Mouse (Mus musculus) subcutaneous adipose tissue, adult 2 months (tissue): ENCODE results near the gene Pdf. TPM values are rescaled to one million over a fixed set of nuclear protein-coding genes. Genes with fewer than 3 reads are reported as not detected.

Source experiments
- polyA plus RNA-seq: library from polyadenylated mRNA; depleted of rRNA; stranded (reverse); fragments of >200 nt; gene quantifications from 2 replicates; pipeline ENCODE4 v1.2.3, GENCODE M21; 2012; ENCODE audit warnings: low replicate concordance; rRNA removed

The Pdf gene
- polyA plus RNA-seq = 38.4 and 42.4 TPM in 2 replicates

DNA sequence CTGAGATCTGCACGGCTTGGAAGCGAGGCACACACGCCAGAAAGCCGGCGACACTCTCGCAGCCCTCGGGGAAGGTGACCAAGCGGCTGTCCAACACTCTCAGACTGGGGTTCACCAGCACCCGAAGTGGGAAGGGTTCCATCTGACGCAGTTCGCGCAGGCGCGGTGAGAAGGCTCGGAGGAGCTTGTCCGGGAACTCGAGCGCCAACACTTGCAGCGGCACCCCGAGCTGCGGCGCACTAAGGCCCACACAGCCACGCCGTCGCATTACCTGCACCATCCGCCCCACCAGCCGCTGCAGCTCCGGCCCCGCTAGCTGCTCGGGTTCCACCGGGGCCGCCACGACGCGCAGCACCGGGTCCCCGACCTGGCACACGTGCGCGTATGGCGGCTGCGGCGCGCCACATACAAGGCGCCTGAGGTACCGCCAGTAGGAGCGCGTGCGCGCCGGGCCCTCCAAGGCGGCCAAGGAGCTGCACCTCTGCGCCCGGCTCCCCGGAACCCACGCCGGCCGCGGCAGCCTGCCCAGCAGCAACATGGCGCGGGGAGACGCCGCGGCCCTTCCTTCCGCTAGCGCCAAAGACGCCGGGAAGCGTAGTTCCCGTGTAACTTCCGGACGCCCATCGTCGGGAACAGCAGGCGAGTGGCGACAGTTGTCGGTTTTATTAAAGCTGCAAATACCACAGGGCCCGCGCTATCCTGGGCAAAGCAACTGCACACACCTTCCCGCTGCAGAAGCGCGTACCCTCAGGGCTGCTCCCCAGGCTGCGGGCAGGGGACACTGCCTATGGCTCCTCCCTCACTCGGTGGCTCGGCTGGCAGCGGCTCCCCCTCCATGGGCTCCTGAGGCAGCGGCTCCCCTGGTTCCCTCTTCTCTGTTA lies at the start of gene Pdf:
Gene Pdf, minus strand, starts transcription at position 554 of the 881 bp plus-strand sequence.

DNA sequence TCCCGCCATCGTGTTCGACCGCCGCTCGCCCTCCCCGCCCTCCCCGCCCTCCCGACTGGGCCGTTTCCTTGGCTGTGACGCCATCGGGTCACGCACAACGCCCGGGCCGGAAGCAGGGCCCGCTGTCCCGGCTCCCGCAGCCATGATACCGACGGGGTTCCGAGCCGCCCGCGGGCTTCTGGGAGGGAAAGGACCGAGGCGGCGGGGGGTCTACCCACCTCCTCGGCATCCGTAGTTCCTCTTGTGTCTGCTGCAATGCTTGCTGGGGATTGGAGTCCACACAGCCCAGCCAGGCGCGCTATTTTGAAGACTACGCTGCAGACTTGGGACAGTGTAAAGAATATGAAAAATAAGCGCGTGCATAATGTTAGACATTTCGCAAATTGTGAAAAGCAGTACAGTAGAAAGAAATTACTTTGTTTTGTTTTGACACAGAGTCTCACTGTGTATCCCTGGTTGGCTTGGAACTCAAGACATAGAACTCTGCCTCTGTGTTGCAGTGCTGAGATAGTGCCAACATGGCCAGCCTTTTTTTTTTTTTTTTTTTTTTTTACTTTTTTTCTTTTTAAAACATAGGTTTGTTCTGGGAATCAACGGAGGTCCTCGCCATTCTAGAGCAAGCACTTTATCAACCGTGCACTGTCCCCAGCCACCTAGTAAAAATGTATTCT lies 48.1 kb upstream of the Pdf start, which contains the start of gene Terf2:
Gene Terf2, minus strand, starts transcription at position 182 of the 671 bp plus-strand sequence.

DNA sequence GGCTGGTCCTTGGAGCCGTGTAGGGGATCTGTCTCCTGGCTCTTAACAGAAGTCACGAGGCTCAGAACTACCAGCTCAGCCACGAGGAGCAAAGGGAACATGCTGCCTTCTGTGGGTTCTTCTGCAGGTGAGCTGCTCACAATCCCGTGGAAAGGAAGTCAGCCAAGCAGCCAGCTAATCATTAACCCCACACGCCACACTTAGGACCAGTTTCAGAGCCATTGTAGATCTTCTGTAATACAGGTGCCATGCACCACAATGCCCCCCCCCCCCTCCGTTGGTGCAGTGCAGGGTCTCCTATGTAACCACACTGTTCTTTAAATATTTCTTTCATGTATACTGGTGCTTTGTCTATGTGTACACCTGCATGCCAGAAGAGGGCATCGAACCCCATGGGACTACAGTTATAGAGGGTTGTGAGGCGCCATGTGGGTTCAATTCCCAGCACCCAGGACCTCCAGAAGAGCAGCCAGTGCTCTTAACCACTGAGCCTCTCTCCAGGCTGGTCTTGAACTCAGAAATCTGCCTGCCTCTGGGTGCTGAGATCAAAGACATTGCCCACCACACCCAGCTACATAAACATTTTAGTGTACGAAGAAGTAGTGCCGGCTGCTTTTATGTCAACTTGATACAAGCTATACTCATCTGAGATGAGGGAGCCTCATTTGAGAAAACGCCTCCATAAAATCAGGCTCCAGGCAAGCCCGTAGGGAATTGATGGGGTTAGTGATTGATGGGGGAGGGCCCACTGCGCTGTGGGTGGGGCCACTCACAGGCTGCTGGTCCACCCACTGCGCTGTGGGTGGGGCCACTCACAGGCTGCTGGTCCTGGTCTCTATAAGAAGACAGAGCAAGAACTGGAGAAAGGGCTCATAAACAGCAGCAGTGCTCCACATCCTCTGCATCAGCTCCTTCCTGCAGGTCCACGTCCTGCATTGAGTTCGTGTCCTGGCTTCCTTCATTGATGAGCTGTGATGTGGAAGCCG lies 17.4 kb upstream of the Pdf start, which contains the start of gene Tmed6:
Gene Tmed6, minus strand, starts transcription at position 134 of the 986 bp plus-strand sequence.

DNA sequence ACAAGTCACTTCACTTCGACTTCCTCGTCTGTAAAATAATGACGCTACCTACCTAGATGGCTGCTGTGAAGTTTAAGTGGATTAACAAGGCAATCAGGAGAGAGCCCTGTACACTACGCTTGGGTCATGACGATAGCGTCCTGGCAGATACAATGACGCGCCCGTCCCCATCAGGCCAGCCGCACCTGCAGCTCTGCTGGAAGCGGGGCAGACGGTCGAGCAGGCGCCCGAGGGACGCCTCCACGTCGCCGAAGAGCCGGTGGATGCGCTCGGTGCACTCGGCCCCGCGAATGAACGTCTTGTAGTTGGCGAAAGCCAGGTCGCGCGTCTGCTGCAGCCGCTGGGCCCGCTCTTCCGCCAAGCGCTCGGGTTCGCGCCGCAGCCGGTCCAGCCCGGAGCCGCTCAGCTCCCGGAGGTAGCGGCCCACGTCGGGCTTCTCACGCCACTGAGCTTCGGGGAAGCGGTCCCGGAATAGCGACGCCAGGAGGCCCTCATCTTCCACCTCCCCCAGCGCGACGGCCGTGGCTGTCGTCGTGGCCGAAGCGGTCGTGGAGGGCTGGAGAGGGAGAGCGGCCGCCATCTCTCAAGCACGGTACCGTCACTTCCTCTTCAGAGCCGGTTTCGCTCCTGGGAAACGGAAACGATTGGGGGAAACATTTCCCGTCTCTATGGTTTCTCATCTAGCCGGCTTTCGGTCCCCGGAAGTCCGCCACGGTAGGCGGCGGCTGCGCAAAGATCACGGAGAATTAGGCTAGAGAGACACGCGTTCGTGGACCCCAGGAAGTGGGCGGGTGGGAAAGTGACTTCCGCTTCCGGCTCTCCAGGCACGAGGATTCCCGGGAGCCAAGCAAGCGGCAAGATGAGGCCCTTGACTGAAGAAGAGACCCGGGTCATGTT lies 7.9 kb upstream of the Pdf start, which contains the start of the genes Cog8 and Nip7:
Gene Cog8, minus strand, starts transcription at position 614 of the 897 bp plus-strand sequence.
Gene Nip7, plus strand, starts transcription at position 802 of the 897 bp plus-strand sequence.

DNA sequence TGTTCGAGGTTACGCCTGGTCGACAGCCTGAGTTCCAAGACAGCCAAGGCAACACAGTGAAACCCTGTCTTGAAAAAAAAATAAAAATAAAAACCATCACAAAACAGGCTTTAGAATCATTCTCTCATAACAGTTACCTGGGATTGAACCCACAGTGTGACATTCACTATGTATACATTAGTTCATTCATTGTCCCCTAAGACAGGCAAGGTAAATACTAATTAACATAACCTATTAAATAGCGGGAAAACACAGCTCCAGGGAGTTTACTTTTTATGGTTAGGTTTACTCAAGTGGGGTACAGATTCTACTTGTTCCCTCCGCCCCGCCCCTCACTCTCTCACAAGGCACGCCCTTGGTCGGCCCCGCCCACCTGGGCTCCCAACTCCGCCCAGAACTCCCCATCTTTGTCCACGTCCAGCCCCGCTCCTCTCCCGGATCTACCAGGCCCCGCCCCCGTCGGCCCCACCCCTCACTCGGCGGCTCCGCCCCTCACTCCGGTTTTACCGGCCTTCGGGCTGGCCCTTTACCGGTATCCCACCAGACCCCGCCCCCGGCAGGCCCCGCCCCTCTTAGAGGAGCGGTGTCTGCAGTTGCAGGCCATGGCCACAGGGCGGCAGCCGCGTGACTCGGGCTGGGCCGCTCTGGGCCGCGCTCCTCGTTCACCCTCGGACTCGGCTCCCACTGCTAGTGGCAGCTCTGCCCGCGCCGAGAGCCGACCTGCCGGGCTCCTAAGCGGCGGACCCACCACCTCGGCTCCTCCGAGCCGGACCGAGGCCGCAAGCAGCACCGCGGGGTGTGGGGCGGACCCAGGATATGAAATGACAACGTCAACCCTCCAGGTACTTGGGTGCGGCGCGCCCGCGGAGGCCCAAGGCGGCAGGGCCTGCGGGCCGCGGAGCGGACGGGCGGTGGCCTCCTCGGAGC lies 17.5 kb downstream of the Pdf start, which contains the start of gene Vps4a:
Gene Vps4a, plus strand, starts transcription at position 573 of the 927 bp plus-strand sequence.

Other genes with a start within 250 kb of the Pdf start
- 2.1 and 3.5 TPM in 2 replicates for gene Has3, start 178.4 kb downstream of the Pdf start, polyA plus RNA-seq
- gene Utp4, start 155.0 kb downstream of the Pdf start, polyA plus RNA-seq = 36.2 and 39.7 TPM in 2 replicates
- 15.4 and 18.9 TPM in 2 replicates for gene Sntb2, start 112.9 kb downstream of the Pdf start, polyA plus RNA-seq
- gene Vps4a, start 17.4 kb downstream of the Pdf start, polyA plus RNA-seq = 34.5 and 39.2 TPM in 2 replicates
- gene Cog8, start 8.1 kb upstream of the Pdf start, polyA plus RNA-seq = 45.0 and 49.3 TPM in 2 replicates
- gene Nip7, start 8.3 kb upstream of the Pdf start, polyA plus RNA-seq = 15.7 and 48.2 TPM in 2 replicates
- 2.0 TPM in 1 of 2 replicates, not detected in the other for gene Tmed6, start 17.0 kb upstream of the Pdf start, polyA plus RNA-seq
- gene Terf2, start 47.9 kb upstream of the Pdf start, polyA plus RNA-seq = 9.1 and 16.0 TPM in 2 replicates
- gene Cyb5b, start 102.0 kb upstream of the Pdf start, polyA plus RNA-seq = 213 and 292 TPM in 2 replicates
- gene Nfat5, start 244.9 kb upstream of the Pdf start, polyA plus RNA-seq = 18.1 and 34.8 TPM in 2 replicates